Mouse (Mus musculus): ENCODE measurements around the gene Nat8f1. TPM values are rescaled to one million over a fixed set of nuclear protein-coding genes. Genes with fewer than 3 reads are reported as not detected.

The Nat8f1 gene
- polyA plus RNA-seq, 3 experiments from 2014 or later, result 6.1 to 10.5 (median 9.5) TPM

Other genes with a start within 250 kb of the Nat8f1 start
- gene Nat8f7, start 202.5 kb downstream of the Nat8f1 start, polyA plus RNA-seq (2017; shearing (Covaris generic)), result not detected
- gene Nat8f3, start 149.9 kb downstream of the Nat8f1 start, polyA plus RNA-seq (2017; shearing (Covaris generic)), result under 1 TPM in 1 of 3 experiments, not detected in 2; 0.45 TPM
- gene Nat8f6, start 94.7 kb downstream of the Nat8f1 start, polyA plus RNA-seq (2017; shearing (Covaris generic)), result not detected
- gene Nat8f5, start 94.7 kb downstream of the Nat8f1 start, polyA plus RNA-seq (2017; shearing (Covaris generic)), result not detected
- gene Nat8, start 83.6 kb downstream of the Nat8f1 start, polyA plus RNA-seq (2017; shearing (Covaris generic)), result not detected
- under 1 TPM in 1 of 3 experiments, not detected in 2; 0.40 TPM for gene Nat8f2, start 46.5 kb downstream of the Nat8f1 start, polyA plus RNA-seq (2017; shearing (Covaris generic))
- gene Nat8f4, start 10.8 kb downstream of the Nat8f1 start, polyA plus RNA-seq (2017; shearing (Covaris generic)), result 1 to 10 TPM; 5.8 to 8.6 (median 6.7) TPM
- gene Tprkb, start 3.8 kb downstream of the Nat8f1 start, polyA plus RNA-seq (2017; shearing (Covaris generic)), result 10 to 100 TPM; 40.0 to 61.3 (median 50.0) TPM
- gene Dusp11, start 46.0 kb upstream of the Nat8f1 start, polyA plus RNA-seq (2017; shearing (Covaris generic)), result 100 to 1,000 TPM; 177 to 212 (median 182) TPM
- not detected for gene Figla, start 100.5 kb upstream of the Nat8f1 start, polyA plus RNA-seq (2017; shearing (Covaris generic))
- not detected for gene Add2, start 113.0 kb upstream of the Nat8f1 start, polyA plus RNA-seq (2017; shearing (Covaris generic))

Measured in inflammation-experienced regulatory T-cells, adult 6 months (primary cell).